In genomic region chr7:90042364-90042763, GRCm38 (mm10) we compare ENCODE assay signal across 12 mouse cellular contexts.
DNase-seq lines count a peak whose midpoint lies in the region; ATAC-seq lines count a peak whose summit lies in the region.
"Had no signal": no experiment of that assay in that cellular context is flagged by ENCODE, and none has a peak within 500 bp of the region (broad histone marks: within the 10 kb centered on the region; RNA-seq: fewer than 3 reads in every experiment).

No protein-coding gene starts in this region.

- no peak overlapping the region for H3K4me3 ChIP-seq in hindbrain, embryonic 10.5 days
- no peak overlapping the region for H3K4me3 ChIP-seq in hindbrain, embryonic 12.5 days
- H3K4me3 ChIP-seq in forebrain, embryonic 12.5 days (replicated peaks), result no peak overlapping the region
- H3K4me3 ChIP-seq: limb, embryonic 15.5 days had no signal

- no peak overlapping the region for H3K9ac ChIP-seq in hindbrain, embryonic 12.5 days
- no peak overlapping the region for H3K9ac ChIP-seq in forebrain, embryonic 12.5 days
- H3K9ac ChIP-seq: limb, embryonic 15.5 days had no signal

- 85% methylated on average over 7 of the region's 7 CpGs for WGBS in hindbrain, embryonic 10.5 days
- 74% methylated on average over 7 of the region's 7 CpGs for WGBS in hindbrain, embryonic 12.5 days
- WGBS in forebrain, embryonic 12.5 days, result 87% methylated on average over 7 of the region's 7 CpGs

- H3K36me3 ChIP-seq in hindbrain, embryonic 10.5 days, result no peaks in the 10 kb centered on the region
- no peaks in the 10 kb centered on the region for H3K36me3 ChIP-seq in hindbrain, embryonic 12.5 days
- no peaks in the 10 kb centered on the region for H3K36me3 ChIP-seq in forebrain, embryonic 12.5 days (replicated peaks)
- H3K36me3 ChIP-seq: limb, embryonic 15.5 days had no signal

- no peak for ATAC-seq in hindbrain, embryonic 12.5 days (ENCODE audit: low FRiP score)
- ATAC-seq in CD4-positive, CD25-positive, alpha-beta regulatory T cell, adult 4 months, result peak; percentile 52
- ATAC-seq in erythroblast, adult 5-6 weeks (replicated peaks; ENCODE audit: low FRiP score, poor library complexity, severe bottlenecking), result peak; percentile 87
- ATAC-seq in megakaryocyte, adult 5-6 weeks (ENCODE audit: poor library complexity, severe bottlenecking), result peak; percentile 66
- no peak for ATAC-seq in forebrain, embryonic 12.5 days (ENCODE audit: low FRiP score)

- no peaks in the 10 kb centered on the region for H3K9me3 ChIP-seq in hindbrain, embryonic 10.5 days
- H3K9me3 ChIP-seq in hindbrain, embryonic 12.5 days (replicated peaks), result no peaks in the 10 kb centered on the region
- no peaks in the 10 kb centered on the region for H3K9me3 ChIP-seq in forebrain, embryonic 12.5 days
- H3K9me3 ChIP-seq: limb, embryonic 15.5 days had no signal

- no peaks in the 10 kb centered on the region for H3K27me3 ChIP-seq in hindbrain, embryonic 10.5 days (ENCODE audit: insufficient read depth, poor library complexity, severe bottlenecking)
- H3K27me3 ChIP-seq in hindbrain, embryonic 12.5 days, result no peaks in the 10 kb centered on the region
- H3K27me3 ChIP-seq in forebrain, embryonic 12.5 days, result no peaks in the 10 kb centered on the region
- H3K27me3 ChIP-seq: limb, embryonic 15.5 days had no signal

- H3K4me1 ChIP-seq in hindbrain, embryonic 10.5 days (replicated peaks), result peaks cover 22% of the 10 kb centered on the region
- H3K4me1 ChIP-seq in hindbrain, embryonic 12.5 days, result peaks cover 8% of the 10 kb centered on the region; the same call in 1 of the 2 replicates
- peaks cover 7% of the 10 kb centered on the region for H3K4me1 ChIP-seq in forebrain, embryonic 12.5 days

- no peak overlapping the region for H3K4me2 ChIP-seq in hindbrain, embryonic 12.5 days (replicated peaks)
- H3K4me2 ChIP-seq in forebrain, embryonic 12.5 days, result no peak overlapping the region
- H3K4me2 ChIP-seq: limb, embryonic 15.5 days had no signal

- peak overlapping the region; percentile 37; the same call in 1 of the 2 replicates for H3K27ac ChIP-seq in hindbrain, embryonic 10.5 days
- no peak overlapping the region for H3K27ac ChIP-seq in hindbrain, embryonic 12.5 days
- no peak overlapping the region for H3K27ac ChIP-seq in forebrain, embryonic 12.5 days

- no peak for DNase-seq in hindbrain, embryonic 10.5 days (ENCODE audit: low spot score)
- no peak for DNase-seq in cerebellum, adult 11 months
- DNase-seq in urinary bladder, postnatal 4 days (ENCODE audit: low spot score in 2 of 2), result no peak
- DNase-seq: cerebellum, adult 11-12 months; gastrocnemius, postnatal 14 days; thymus, postnatal 25 days had no signal

Comparison
In these comparisons a context has a peak if more than half of its experiments do, and no peak if none do; other contexts are left out.
1. ATAC-seq: peak in CD4-positive, CD25-positive, alpha-beta regulatory T cell, adult 4 months (single experiment), erythroblast, adult 5-6 weeks (single experiment) and megakaryocyte, adult 5-6 weeks (single experiment); none in hindbrain, embryonic 12.5 days (single experiment) and forebrain, embryonic 12.5 days (single experiment).